Mouse (Mus musculus): ENCODE results near the gene Vps52.
A peak's percentile ranks its signal among the peaks of the same experiment; 100 is the strongest.

Vps52 gene

GRCm38 (mm10) chr17:33920282-33921097, 35.1 kb upstream of the Vps52 start:
- DNase-seq (ENCODE audit: extremely low spot score, low spot score), result peak; percentile 85

GRCm38 (mm10) chr17:33921361-33921760, 34.3 kb upstream of the Vps52 start:
- DNase-seq (ENCODE audit: extremely low spot score, low spot score), result no peak

- DNase-seq (ENCODE audit: extremely low spot score, low spot score), result no peak
Observed at GRCm38 (mm10) chr17:33924577-33925283, 30.9 kb upstream of the Vps52 start.

GRCm38 (mm10) chr17:33925406-33926116, 30.1 kb upstream of the Vps52 start:
- DNase-seq (ENCODE audit: extremely low spot score, low spot score), result no peak

GRCm38 (mm10) chr17:33926207-33926932, 29.2 kb upstream of the Vps52 start:
- DNase-seq (ENCODE audit: extremely low spot score, low spot score), result no peak

- DNase-seq (ENCODE audit: extremely low spot score, low spot score), result no peak
Observed at GRCm38 (mm10) chr17:33928251-33928947, 27.2 kb upstream of the Vps52 start.

GRCm38 (mm10) chr17:33929371-33930279, 26.0 kb upstream of the Vps52 start, which contains the start of gene Rgl2:
Gene Rgl2, plus strand, starts transcription at chr17:33929543.
- DNase-seq (ENCODE audit: extremely low spot score, low spot score), result peak; percentile 98

GRCm38 (mm10) chr17:33930280-33931158, 25.1 kb upstream of the Vps52 start:
- DNase-seq (ENCODE audit: extremely low spot score, low spot score), result peak; percentile 54

- DNase-seq (ENCODE audit: extremely low spot score, low spot score), result no peak
Observed at GRCm38 (mm10) chr17:33931159-33931866, 24.3 kb upstream of the Vps52 start.

GRCm38 (mm10) chr17:33931947-33932346, 23.7 kb upstream of the Vps52 start:
- no peak for DNase-seq (ENCODE audit: extremely low spot score, low spot score)

- DNase-seq (ENCODE audit: extremely low spot score, low spot score), result no peak
Observed at GRCm38 (mm10) chr17:33932448-33932847, 23.2 kb upstream of the Vps52 start.

GRCm38 (mm10) chr17:33932970-33933369, 22.6 kb upstream of the Vps52 start:
- no peak for DNase-seq (ENCODE audit: extremely low spot score, low spot score)

- DNase-seq (ENCODE audit: extremely low spot score, low spot score), result no peak
Observed at GRCm38 (mm10) chr17:33935422-33936055, 20.1 kb upstream of the Vps52 start.

- DNase-seq (ENCODE audit: extremely low spot score, low spot score), result no peak
Observed at GRCm38 (mm10) chr17:33936993-33937392, 18.6 kb upstream of the Vps52 start.

- no peak for DNase-seq (ENCODE audit: extremely low spot score, low spot score)
Observed at GRCm38 (mm10) chr17:33938783-33939182, 16.8 kb upstream of the Vps52 start.

- DNase-seq (ENCODE audit: extremely low spot score, low spot score), result peak; percentile 84
Observed at GRCm38 (mm10) chr17:33940206-33940805, 15.3 kb upstream of the Vps52 start, which contains the start of the genes Pfdn6 and Wdr46. Gene Pfdn6, minus strand, starts transcription at chr17:33940343. Gene Wdr46, plus strand, starts transcription at chr17:33940660.

- DNase-seq (ENCODE audit: extremely low spot score, low spot score), result no peak
Observed at GRCm38 (mm10) chr17:33940981-33941380, 14.6 kb upstream of the Vps52 start.

All from neural tube, embryonic 10.5 days (tissue).